In genomic region chr13:61665729-61666128, GRCm38 (mm10) we compare ENCODE assay signal across 12 mouse cellular contexts.
A peak's percentile ranks its signal among the peaks of the same experiment; 100 is the strongest.
DNase-seq lines count a peak whose midpoint lies in the region; ATAC-seq lines count a peak whose summit lies in the region.
"Had no signal": no experiment of that assay in that cellular context is flagged by ENCODE, and none has a peak within 500 bp of the region (broad histone marks: within the 10 kb centered on the region; RNA-seq: fewer than 3 reads in every experiment).

No protein-coding gene starts in this region.

- 0 out of 2 replicates have a peak, but pooled peaks cover 2% of the 10 kb centered on the region for H3K9me3 ChIP-seq in heart, embryonic 14.5 days (ENCODE audit: control insufficient read depth, low read length)
- no peaks in the 10 kb centered on the region for H3K9me3 ChIP-seq in lung, embryonic 16.5 days (ENCODE audit: control insufficient read depth, low read length)
- H3K9me3 ChIP-seq in intestine, embryonic 14.5 days (ENCODE audit: control insufficient read depth, low read length) = no peaks in the 10 kb centered on the region
- H3K9me3 ChIP-seq in stomach, embryonic 16.5 days (replicated peaks; ENCODE audit: control insufficient read depth, low read length) = no peaks in the 10 kb centered on the region

- ATAC-seq in heart, embryonic 14.5 days (ENCODE audit: insufficient number of reproducible peaks, insufficient read depth, low FRiP score, low read depth) = no peak
- ATAC-seq in lung, embryonic 16.5 days (ENCODE audit: low read depth) = no peak
- ATAC-seq in intestine, embryonic 14.5 days (replicated peaks; ENCODE audit: low FRiP score, low TSS enrichment, low read depth) = 0 out of 2 replicates have a peak, but pooled peaks have one; percentile 58
- no peak for ATAC-seq in stomach, embryonic 16.5 days (ENCODE audit: insufficient read depth, low FRiP score)
- ATAC-seq: forebrain, postnatal 0 days had no signal

- no peak for DNase-seq in heart, adult 18-20 months
- no peak for DNase-seq in lung, postnatal 4 days
- DNase-seq in intestine, embryonic 14.5 days (ENCODE audit: low spot score) = no peak
- no peak for DNase-seq in left cerebral cortex, adult 9 months (ENCODE audit: low spot score in 2 of 2)
- no peak for DNase-seq in ovary, postnatal 10 days (ENCODE audit: low spot score)
- DNase-seq: forebrain, postnatal 0 days; layer of hippocampus, postnatal 36 days; lung, adult 2 months had no signal

- H3K4me1 ChIP-seq in heart, embryonic 14.5 days (ENCODE audit: control insufficient read depth in 2 of 2, insufficient read depth in 2 of 2, low read length in 2 of 2) = no peaks in the 10 kb centered on the region
- H3K4me1 ChIP-seq in lung, embryonic 16.5 days (replicated peaks; ENCODE audit: control insufficient read depth, insufficient read depth, low read length) = no peaks in the 10 kb centered on the region
- no peaks in the 10 kb centered on the region for H3K4me1 ChIP-seq in intestine, embryonic 14.5 days (replicated peaks; ENCODE audit: control insufficient read depth, insufficient read depth, low read length)
- H3K4me1 ChIP-seq in stomach, embryonic 16.5 days (ENCODE audit: control insufficient read depth, insufficient read depth, low read length) = no peaks in the 10 kb centered on the region

- H3K4me2 ChIP-seq in heart, embryonic 14.5 days (ENCODE audit: low read length) = peak overlapping the region; percentile 52
- 0 out of 2 replicates have a peak overlapping the region, but pooled peaks have one; percentile 11 for H3K4me2 ChIP-seq in lung, embryonic 16.5 days (ENCODE audit: low read depth, low read length)
- H3K4me2 ChIP-seq in intestine, embryonic 14.5 days (ENCODE audit: low read length) = peak overlapping the region; percentile 40
- H3K4me2 ChIP-seq in stomach, embryonic 16.5 days (ENCODE audit: low read depth, low read length) = peak overlapping the region; percentile 31; the same call in 1 of the 2 replicates

- H3K36me3 ChIP-seq in heart, embryonic 14.5 days (ENCODE audit: control insufficient read depth, insufficient read depth, low read length) = no peaks in the 10 kb centered on the region
- H3K36me3 ChIP-seq in lung, embryonic 16.5 days (ENCODE audit: control insufficient read depth, insufficient read depth, low read length) = no peaks in the 10 kb centered on the region
- no peaks in the 10 kb centered on the region for H3K36me3 ChIP-seq in intestine, embryonic 14.5 days (ENCODE audit: control insufficient read depth, insufficient read depth, low read length)
- H3K36me3 ChIP-seq in stomach, embryonic 16.5 days (ENCODE audit: control insufficient read depth, insufficient read depth, low read length) = no peaks in the 10 kb centered on the region

- H3K4me3 ChIP-seq in heart, embryonic 14.5 days (ENCODE audit: control insufficient read depth in 1 of 2, insufficient read depth in 1 of 2, low read depth in 1 of 2, low read length in 2 of 2) = peak overlapping the region; percentile 13 to 14; a peak in 3 of 4 replicates
- H3K4me3 ChIP-seq in lung, embryonic 16.5 days (ENCODE audit: low read length) = no peak overlapping the region
- 0 out of 2 replicates have a peak overlapping the region, but pooled peaks have one; percentile 13 for H3K4me3 ChIP-seq in intestine, embryonic 14.5 days (ENCODE audit: low read depth, low read length)
- peak overlapping the region; percentile 14; the same call in 1 of the 2 replicates for H3K4me3 ChIP-seq in stomach, embryonic 16.5 days (replicated peaks; ENCODE audit: low read length)

- H3K27me3 ChIP-seq in heart, embryonic 14.5 days (ENCODE audit: control insufficient read depth, insufficient read depth, low read length) = no peaks in the 10 kb centered on the region
- H3K27me3 ChIP-seq in lung, embryonic 16.5 days (ENCODE audit: control insufficient read depth, insufficient read depth, low read depth, low read length) = no peaks in the 10 kb centered on the region
- H3K27me3 ChIP-seq in intestine, embryonic 14.5 days (replicated peaks; ENCODE audit: control insufficient read depth, insufficient read depth, low read length) = no peaks in the 10 kb centered on the region
- no peaks in the 10 kb centered on the region for H3K27me3 ChIP-seq in stomach, embryonic 16.5 days (ENCODE audit: control insufficient read depth, insufficient read depth, low read length)
- H3K27me3 ChIP-seq: CH12.LX had no signal

- no peak overlapping the region for H3K9ac ChIP-seq in heart, embryonic 14.5 days (ENCODE audit: low read length)
- H3K9ac ChIP-seq in lung, embryonic 16.5 days (ENCODE audit: low read length) = no peak overlapping the region
- H3K9ac ChIP-seq in intestine, embryonic 14.5 days (ENCODE audit: low read length) = no peak overlapping the region
- H3K9ac ChIP-seq in stomach, embryonic 16.5 days (ENCODE audit: low read length) = no peak overlapping the region
- H3K9ac ChIP-seq: forebrain, postnatal 0 days had no signal

- no peak overlapping the region for H3K27ac ChIP-seq in heart, embryonic 14.5 days (replicated peaks in 1 of 2; ENCODE audit: control insufficient read depth in 1 of 2, insufficient read depth in 1 of 2, low read depth in 2 of 2, low read length in 2 of 2)
- no peak overlapping the region for H3K27ac ChIP-seq in lung, embryonic 16.5 days (ENCODE audit: low read length)
- H3K27ac ChIP-seq in intestine, embryonic 14.5 days (ENCODE audit: low read depth) = no peak overlapping the region
- no peak overlapping the region for H3K27ac ChIP-seq in stomach, embryonic 16.5 days (ENCODE audit: low read length)

- 6% methylated on average over 46 of the region's 46 CpGs for WGBS in heart, embryonic 14.5 days
- 13% methylated on average over 31 of the region's 46 CpGs for WGBS in lung, embryonic 16.5 days
- WGBS in intestine, embryonic 14.5 days = 9% methylated on average over 39 of the region's 46 CpGs
- WGBS in stomach, embryonic 16.5 days = 12% methylated on average over 45 of the region's 46 CpGs
